Mouse (Mus musculus): ENCODE measurements around the gene Cntn5.
A peak's percentile ranks its signal among the peaks of the same experiment; 100 is the strongest.

Gene Cntn5

DNA sequence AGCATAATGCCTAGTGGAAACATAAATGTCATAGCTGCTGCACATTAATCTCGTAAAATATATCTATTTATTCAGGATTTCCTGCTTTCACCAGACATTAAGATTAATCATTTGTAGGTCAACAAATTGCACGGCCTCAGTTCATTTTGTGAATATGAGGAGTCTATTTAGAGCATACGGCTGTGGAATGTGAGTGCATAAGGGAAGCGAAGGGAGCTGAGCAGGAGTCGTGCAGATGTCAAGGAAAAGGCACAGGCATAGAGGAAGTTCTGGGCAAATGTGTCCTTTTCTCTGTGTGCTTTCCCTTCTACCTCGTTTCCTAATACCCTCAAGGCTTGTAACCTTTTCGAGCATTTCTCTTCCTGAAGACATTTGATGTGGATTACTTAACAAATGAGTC lies 504.5 kb downstream of the Cntn5 start:
- no peak for DNase-seq

- DNase-seq: no peak
Measured at GRCm38 (mm10) chr9:10389863-10390262, 514.7 kb downstream of the Cntn5 start.

DNA sequence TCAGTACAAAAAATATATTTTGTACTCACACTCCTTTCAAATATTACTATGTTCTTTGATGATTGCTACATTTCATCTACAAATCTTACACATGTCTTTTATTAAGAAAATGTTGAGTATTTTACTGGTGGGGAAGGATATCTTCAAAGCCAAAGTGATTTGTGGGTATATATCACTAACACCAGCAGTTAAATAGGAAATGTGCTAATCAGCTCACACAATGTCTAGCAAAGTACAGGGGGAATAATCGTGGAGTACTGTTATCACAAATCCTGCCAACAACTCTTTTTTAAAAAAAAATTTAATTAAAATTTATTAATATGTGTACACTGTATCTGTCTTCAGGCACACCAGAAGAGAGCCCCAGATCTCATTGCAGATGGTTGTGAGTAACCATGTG lies 520.1 kb downstream of the Cntn5 start:
- no peak for DNase-seq

DNA sequence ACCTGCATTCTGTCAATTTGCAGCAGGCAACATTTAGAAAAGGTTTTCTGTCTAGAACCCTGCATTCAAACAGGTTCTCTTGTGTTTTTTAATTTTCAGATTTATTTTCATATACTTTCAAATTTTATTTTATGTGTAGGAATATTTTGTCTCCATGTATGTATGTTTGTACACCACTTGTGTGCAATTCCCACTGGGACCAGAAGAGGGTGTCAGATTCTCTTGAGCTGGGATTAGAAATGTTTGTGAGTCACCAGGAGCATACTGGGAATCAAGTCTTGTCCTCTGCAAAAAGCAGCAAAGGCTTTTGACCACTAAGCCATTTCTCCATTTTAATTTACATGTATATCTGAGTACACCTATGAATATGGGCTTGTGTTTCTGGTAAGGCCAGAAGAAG lies 521.4 kb downstream of the Cntn5 start:
- no peak for DNase-seq

- no peak for DNase-seq
Measured at GRCm38 (mm10) chr9:10381701-10382100, 522.9 kb downstream of the Cntn5 start.

DNA sequence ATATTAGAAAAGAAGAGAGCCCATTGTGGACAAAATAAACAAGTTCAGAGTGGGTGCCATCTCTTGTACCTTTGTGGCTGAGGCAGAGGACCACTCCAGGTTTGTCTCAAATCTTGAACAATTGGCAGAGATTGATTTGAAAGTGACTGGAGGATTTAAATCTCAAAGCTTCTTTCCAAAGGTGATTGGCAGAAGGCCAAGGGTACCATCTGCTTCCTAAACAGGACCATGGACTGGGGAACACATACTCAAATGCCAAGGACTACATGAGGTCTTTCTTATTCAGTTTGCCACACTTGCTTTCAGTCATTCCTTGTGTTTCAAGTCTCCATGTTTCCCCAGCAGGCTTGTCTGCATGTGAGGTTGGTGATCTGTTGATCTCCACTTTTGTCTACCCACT lies 528.3 kb downstream of the Cntn5 start:
- peak in 1 of 2 experiments; percentile 4 for DNase-seq

GRCm38 (mm10) chr9:10368971-10369370 lies 535.6 kb downstream of the Cntn5 start:
- no peak for DNase-seq

- no peak for DNase-seq
Measured at GRCm38 (mm10) chr9:10368410-10368809, 536.2 kb downstream of the Cntn5 start.

DNA sequence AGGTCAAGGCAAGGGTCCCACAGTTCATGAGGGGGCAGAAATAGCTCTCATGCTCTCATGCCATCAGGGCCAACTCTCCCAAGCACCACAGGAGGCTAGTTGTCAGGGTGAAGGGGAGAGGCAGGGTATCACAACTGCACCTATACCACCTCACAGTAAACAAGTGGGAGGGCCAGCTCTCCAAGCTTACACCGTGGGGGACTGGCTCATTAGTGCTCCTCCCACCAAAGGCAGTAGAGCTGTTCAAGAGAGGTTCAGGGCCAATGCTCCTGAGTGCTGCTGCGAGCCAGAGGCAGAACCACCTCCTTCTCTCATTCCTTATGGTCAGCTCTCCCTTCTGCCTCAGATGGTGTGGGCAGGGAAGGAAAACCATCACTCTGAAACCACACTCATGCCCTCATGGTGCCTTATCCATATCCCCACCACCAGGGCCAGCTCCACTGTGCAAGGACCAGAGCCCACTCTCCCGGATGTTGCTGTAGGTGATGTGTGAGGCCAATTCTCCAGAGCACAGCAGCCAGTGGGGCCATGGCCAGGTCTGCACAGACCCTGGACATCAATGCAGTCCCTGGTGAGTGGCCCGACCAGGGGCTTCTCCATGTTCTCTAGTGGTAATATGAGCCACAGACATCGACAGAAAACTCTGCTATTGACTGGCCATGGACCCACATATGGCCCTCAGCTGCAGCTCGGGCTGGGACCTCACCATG lies 538.2 kb downstream of the Cntn5 start:
- DNase-seq: no peak

DNA sequence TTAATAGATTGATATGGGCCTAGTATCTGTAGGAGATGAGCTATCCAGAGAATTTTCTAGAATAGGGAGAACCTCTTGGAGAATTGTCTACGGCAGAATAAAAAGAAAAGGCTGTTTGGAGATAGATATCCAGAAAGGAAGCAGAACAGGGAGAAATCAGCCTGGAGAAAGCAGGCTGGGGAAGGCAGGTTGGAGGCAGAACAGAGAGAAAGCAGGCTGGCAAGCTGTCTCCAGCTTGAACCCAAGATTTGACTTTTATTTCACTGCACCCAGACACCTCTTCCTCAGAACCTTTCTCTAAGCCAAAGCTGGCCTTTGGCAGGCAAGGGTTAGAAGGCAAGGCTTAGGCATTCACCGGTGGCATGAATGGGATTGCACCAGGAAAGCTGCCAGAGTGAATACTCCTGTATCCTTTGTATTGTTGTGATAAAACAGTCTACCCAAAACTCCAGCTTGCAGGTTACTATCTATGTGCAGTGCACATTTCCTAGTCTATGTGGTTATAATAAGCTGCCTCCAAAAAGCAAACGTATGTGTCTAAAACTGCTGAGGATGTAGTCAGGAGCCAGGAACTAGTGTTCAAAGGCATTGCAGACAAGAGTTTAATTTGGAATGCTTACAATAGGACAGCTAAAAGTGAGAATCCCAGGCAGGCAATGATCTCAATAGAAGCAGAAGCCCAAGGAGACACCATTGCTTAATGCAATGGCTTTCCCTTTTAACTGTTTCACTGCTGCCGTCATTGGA lies 553.5 kb downstream of the Cntn5 start:
- no peak for DNase-seq

GRCm38 (mm10) chr9:10348741-10349140 lies 555.8 kb downstream of the Cntn5 start:
- DNase-seq: no peak

GRCm38 (mm10) chr9:10348222-10348621 lies 556.4 kb downstream of the Cntn5 start:
- no peak for DNase-seq

- no peak for DNase-seq
Measured at GRCm38 (mm10) chr9:10340751-10341150, 563.8 kb downstream of the Cntn5 start.

DNA sequence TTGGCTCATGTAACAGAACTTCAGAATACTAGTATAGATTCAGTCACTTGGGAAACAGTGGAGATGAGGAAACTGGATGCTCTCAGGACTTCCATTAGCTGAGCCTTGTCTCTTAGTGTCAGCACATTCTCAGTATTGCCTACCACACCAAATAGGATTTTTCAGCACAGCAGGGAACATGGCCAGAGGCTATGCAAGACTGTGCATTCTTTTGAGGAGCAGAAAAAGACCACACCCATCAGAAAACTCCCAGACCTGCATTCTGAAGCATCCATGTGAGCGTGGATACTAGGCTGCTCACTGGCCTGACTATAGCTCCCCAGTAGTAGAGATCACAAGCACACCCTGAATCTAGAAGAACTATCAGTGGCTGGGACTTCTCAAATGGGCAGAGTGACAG lies 564.9 kb downstream of the Cntn5 start:
- DNase-seq: no peak

- peak; percentile 46 to 68 for DNase-seq
Measured at GRCm38 (mm10) chr9:10324697-10325368, 579.7 kb downstream of the Cntn5 start.

GRCm38 (mm10) chr9:10269342-10269741 lies 635.2 kb downstream of the Cntn5 start:
- DNase-seq: no peak

GRCm38 (mm10) chr9:10268836-10269235 lies 635.7 kb downstream of the Cntn5 start:
- no peak for DNase-seq

DNA sequence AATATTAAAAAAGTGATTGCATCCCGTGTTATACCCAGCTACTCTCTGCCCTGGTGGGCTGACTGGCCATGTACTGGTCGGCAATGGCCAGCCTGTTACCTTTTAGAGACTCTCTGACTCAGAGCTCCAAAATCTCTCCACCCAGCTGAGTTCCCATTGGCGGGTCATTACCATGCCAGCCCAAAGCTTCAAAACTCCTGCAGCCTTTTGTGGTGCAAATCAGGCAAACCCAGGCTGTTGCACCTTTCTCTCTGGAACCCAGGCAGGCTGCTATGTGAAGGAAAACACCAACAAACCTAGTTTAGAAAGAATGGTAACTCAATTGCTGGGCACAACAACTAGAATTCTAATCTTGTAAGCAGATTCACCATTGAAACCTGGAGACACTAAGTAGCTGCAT lies 639.0 kb downstream of the Cntn5 start:
- DNase-seq: no peak

DNA sequence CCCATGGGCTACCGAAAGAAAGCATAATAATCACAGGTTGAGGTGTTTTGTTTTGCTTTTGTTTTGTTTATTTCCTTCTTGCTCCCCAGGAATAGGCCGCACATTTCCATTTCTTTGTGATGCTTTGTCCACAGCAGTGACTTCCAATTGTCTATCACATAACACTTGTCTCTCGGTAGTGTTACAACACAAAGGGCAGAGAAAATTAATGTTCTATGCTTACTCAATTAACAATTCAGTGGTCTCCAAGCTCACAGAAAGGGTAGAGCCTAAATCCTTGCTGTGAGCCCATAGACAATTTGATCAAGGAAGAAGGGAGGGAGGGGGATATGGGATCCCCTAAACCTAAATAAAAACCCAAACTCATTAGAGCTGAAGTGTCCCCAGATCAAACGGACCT lies 671.2 kb downstream of the Cntn5 start:
- DNase-seq: no peak

DNA sequence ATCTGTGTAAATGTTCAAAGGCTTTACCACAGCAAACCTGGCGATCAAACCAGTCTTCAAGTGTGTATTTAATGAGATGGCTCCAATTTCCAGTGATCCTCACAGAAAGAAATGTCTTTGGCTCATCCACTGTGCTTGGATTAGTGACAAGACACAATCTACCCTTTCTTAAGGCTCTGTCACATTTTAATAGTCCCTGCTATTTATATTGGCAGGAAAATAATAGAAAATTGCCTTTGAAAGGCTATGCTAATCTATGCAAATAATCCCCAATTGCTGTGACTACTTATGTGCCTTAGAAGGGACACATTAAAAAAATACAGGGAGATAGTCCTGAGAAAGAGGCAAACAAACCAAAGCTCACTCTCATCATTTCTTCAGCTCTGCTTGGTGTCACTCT lies 672.5 kb downstream of the Cntn5 start:
- no peak for DNase-seq

DNA sequence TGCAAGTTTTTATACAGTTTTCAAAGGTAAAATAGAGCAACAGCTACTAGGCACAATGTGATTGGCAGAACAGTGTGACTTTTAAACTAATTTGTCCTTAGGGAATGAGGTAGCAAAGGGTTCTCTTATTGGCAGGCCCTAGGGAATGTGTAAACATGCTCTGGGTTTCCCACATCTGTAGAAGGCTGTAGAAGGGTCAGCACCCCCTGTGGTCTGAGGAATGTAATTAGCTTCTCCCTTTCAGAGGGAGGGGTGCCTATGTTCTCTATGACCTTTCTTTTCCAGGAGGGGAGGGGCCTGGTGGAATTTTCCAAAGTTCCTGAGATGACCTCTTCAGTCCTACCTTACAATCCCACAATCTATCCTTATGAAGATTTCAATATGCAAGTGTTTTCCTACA lies 673.6 kb downstream of the Cntn5 start:
- no peak for DNase-seq

DNA sequence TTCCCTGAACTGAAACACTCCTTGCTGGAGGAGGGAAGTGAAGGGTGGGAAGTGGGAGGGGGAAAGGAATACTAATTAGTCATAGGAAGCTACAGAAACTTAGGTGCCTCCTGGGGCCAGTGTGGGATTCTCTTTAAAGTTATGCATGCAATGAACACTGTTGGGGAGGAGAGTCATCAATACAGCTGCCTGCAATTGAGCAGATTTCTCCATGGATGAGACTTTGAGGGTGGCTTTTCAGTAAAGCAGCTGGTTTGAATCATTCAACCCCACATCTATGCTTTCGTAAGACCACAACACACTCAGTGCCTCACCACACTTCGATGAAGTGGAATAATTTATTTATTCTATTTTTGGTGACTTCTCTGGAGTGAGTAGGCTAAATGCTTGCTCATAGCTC lies 674.9 kb downstream of the Cntn5 start:
- no peak for DNase-seq

DNA sequence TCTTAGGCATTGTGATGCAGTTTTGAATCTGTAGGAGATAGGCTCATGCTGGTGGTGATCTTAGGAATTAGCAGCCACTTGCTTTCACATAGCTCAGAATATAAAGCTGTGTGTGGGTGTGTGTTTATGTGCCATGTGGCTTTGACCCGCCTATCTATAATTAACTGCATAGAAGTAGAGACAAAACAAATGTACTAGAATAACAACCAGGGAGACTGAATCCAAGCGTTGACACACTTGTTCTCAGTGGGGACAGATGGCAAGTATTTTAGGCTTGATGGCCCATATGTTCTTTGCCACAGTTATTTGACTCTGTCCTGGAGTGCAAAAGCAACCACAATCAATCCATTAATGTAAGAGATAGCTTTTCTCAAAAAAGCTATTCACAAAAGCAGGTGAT lies 678.6 kb downstream of the Cntn5 start:
- DNase-seq: peak; percentile 52 to 71

- no peak for DNase-seq
Measured at GRCm38 (mm10) chr9:10186063-10186462, 718.5 kb downstream of the Cntn5 start.
